Mouse (Mus musculus): ENCODE measurements at regions not wholly inside any gene's neighbourhood (a gene's known extent, or its start where the extent isn't known, plus 50 kb on each side); places are given as distances from the start of the nearest gene placed in this dataset.

DNA sequence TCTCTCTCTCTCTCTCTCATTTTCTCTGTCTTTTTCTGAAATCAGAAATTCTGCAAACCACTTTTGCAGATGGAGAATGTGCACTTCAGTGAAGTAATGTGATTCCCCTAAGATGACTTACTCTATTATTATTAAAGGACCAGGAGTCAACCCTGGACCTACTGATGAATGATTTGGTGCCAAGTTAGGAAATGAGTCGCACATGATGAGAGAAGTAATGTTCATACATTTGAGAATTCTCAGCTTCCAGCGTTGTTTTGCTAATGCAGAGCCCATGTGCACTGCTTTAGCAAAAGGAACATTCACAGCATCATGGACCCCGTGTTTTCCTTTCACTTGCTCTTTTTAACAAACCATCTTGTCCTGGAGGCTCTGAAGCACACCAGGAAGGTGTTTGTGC, 262.4 kb upstream of the Gm12728 start:
- no peaks in the 10 kb centered on the region for H3K79me2 ChIP-seq (ENCODE audit: control insufficient read depth, insufficient read depth, low read length, poor library complexity)
- no peak overlapping the region for H3K4me3 ChIP-seq (ENCODE audit: control insufficient read depth in 1 of 2, insufficient read depth in 1 of 2, low read depth in 2 of 2, low read length in 2 of 2)
- TF ChIP-seq TAL1 (IDR thresholded peaks at IDR 0.05; ENCODE audit: low read length) (no peak), RCOR1 (IDR thresholded peaks at IDR 0.05; ENCODE audit: low read depth, low read length) (no peak), SIN3A (IDR thresholded peaks at IDR 0.05; ENCODE audit: low read length) (no peak), POLR2AphosphoS5 (IDR thresholded peaks at IDR 0.05; ENCODE audit: borderline replicate concordance, low read depth, low read length) (no peak), TBP (IDR thresholded peaks at IDR 0.05; ENCODE audit: low read depth, low read length) (no peak), ZNF384 (IDR thresholded peaks at IDR 0.05; ENCODE audit: low read depth, low read length) (no peak), POLR2AphosphoS2 (IDR thresholded peaks at IDR 0.05; ENCODE audit: low read length) (no peak), KAT2A (conservative IDR thresholded peaks at IDR 0.05; ENCODE audit: low read depth, low read length) (no peak)
- no peak overlapping the region for H3K9ac ChIP-seq (ENCODE audit: control insufficient read depth, low read depth, low read length, poor library complexity, severe bottlenecking)
- H3K36me3 ChIP-seq (ENCODE audit: control insufficient read depth in 1 of 2, insufficient read depth in 2 of 2, low read length in 2 of 2) = no peaks in the 10 kb centered on the region
- no peak for DNase-seq (ENCODE audit: low read depth, low spot score)
- H3K27me3 ChIP-seq (ENCODE audit: control insufficient read depth in 1 of 2, insufficient read depth in 2 of 2, low read length in 2 of 2) = no peaks in the 10 kb centered on the region
- no peak overlapping the region for H3K27ac ChIP-seq (ENCODE audit: control insufficient read depth, low read depth, low read length)
- H3K4me1 ChIP-seq (ENCODE audit: control insufficient read depth in 1 of 2, insufficient read depth in 2 of 2, low read length in 2 of 2) = no peaks in the 10 kb centered on the region
- H3K9me3 ChIP-seq (replicated peaks; ENCODE audit: insufficient read depth, low read length) = no peaks in the 10 kb centered on the region

DNA sequence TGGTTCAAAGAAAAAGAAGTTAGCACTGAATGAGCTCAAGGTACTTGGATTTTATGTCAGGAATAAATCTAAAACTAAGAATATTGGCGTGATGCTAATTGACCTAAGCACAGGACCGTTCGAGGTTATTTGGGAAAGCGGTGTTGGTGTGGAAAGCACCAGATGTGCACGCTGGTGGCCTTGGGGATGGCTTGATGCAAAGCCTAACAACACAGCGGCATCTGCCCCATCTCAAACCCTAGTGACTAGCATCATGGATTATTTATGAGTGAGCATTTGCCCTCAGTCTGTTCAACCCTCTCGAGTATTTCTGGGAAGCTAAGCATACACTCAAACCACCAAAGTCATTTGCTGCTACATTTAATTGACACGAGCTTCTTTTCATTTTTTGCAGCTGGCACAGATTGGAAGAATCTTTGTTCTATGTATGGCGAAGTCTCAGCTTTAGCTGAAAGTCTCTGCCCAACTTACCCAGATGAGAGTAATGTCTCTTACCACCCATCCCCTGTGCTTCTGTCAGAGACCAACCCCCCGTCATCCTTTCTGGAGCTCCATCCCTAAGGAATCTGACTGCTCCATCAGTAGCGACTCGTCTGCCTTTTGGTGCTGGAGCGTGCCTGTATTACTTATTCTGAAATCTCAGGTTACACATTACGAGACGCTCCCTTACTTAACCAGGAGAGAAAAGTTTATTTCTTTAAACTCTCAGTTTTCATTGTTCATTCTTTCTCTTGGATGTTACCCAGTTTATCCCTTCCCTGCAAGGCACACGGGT, 257.8 kb upstream of the Gm12728 start:
- no peaks in the 10 kb centered on the region for H3K4me1 ChIP-seq (ENCODE audit: control insufficient read depth in 1 of 2, insufficient read depth in 2 of 2, low read length in 2 of 2)
- no peaks in the 10 kb centered on the region for H3K36me3 ChIP-seq (ENCODE audit: control insufficient read depth in 1 of 2, insufficient read depth in 2 of 2, low read length in 2 of 2)
- H3K27me3 ChIP-seq (ENCODE audit: control insufficient read depth in 1 of 2, insufficient read depth in 2 of 2, low read length in 2 of 2) = no peaks in the 10 kb centered on the region
- no peak for TF ChIP-seq SMC3 (IDR thresholded peaks at IDR 0.05; ENCODE audit: low read depth, low read length)
- no peak for TF ChIP-seq GABPA (IDR thresholded peaks at IDR 0.05; ENCODE audit: low read depth, low read length)
- TF ChIP-seq NELFE (IDR thresholded peaks at IDR 0.05; ENCODE audit: low read depth, low read length) = no peak
- no peak for TF ChIP-seq CHD2 (IDR thresholded peaks at IDR 0.05; ENCODE audit: low read length)
- H3K27ac ChIP-seq (ENCODE audit: control insufficient read depth, low read depth, low read length) = no peak overlapping the region
- DNase-seq (ENCODE audit: low read depth, low spot score) = no peak
- H3K79me2 ChIP-seq (ENCODE audit: control insufficient read depth, insufficient read depth, low read length, poor library complexity) = no peaks in the 10 kb centered on the region
- H3K4me3 ChIP-seq (ENCODE audit: control insufficient read depth in 1 of 2, insufficient read depth in 1 of 2, low read depth in 2 of 2, low read length in 2 of 2) = no peak overlapping the region
- H3K9ac ChIP-seq (ENCODE audit: control insufficient read depth, low read depth, low read length, poor library complexity, severe bottlenecking) = no peak overlapping the region
- H3K9me3 ChIP-seq (replicated peaks; ENCODE audit: insufficient read depth, low read length) = no peaks in the 10 kb centered on the region

DNA sequence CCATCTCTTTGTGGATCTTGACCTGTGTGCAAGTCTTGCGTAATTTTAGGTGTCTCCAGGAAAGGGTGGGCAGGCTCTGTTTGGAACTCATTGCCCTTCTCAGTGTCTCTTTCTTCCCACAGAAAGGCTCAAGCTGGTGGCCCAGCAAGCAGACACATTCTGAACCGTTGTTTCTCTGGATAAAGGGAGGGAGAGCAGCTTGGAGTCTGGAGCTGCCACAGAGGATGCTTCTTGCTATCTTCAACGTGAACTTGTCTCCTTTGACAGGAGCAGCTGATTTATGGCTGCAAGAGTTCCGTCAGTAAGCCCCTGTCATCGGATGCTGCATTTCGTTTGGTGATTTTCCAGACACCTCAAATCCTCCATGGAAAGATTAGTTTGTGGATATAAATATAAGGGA, 254.2 kb upstream of the Gm12728 start:
- H3K9me3 ChIP-seq (replicated peaks; ENCODE audit: insufficient read depth, low read length) = no peaks in the 10 kb centered on the region
- H3K9ac ChIP-seq (ENCODE audit: control insufficient read depth, low read depth, low read length, poor library complexity, severe bottlenecking) = no peak overlapping the region
- no peak for TF ChIP-seq ZC3H11A (IDR thresholded peaks at IDR 0.05; ENCODE audit: low read depth, low read length)
- TF ChIP-seq MAZ (IDR thresholded peaks at IDR 0.05; ENCODE audit: low read depth, low read length) = no peak
- no peak for TF ChIP-seq TBP (IDR thresholded peaks at IDR 0.05; ENCODE audit: low read depth, low read length)
- TF ChIP-seq NRF1 (IDR thresholded peaks at IDR 0.05; ENCODE audit: insufficient read depth, low read depth, low read length, poor library complexity, severe bottlenecking) = no peak
- TF ChIP-seq RAD21 (IDR thresholded peaks at IDR 0.05; ENCODE audit: low read depth, low read length) = no peak
- no peak for TF ChIP-seq RCOR1 (IDR thresholded peaks at IDR 0.05; ENCODE audit: low read depth, low read length)
- no peak for TF ChIP-seq CTCF (IDR thresholded peaks at IDR 0.05 in 2 of 3, conservative IDR thresholded peaks at IDR 0.05 in 1 of 3; ENCODE audit: control insufficient read depth in 1 of 3, insufficient read depth in 1 of 3, low read depth in 2 of 3, low read length in 3 of 3, poor library complexity in 1 of 3, severe bottlenecking in 1 of 3)
- no peak for TF ChIP-seq TCF12 (IDR thresholded peaks at IDR 0.05; ENCODE audit: low read depth, low read length)
- no peak for TF ChIP-seq USF2 (IDR thresholded peaks at IDR 0.05; ENCODE audit: borderline replicate concordance in 1 of 2, insufficient read depth in 1 of 2, low read depth in 1 of 2, low read length in 2 of 2)
- no peak for TF ChIP-seq MAFK (IDR thresholded peaks at IDR 0.05; ENCODE audit: borderline replicate concordance, low read depth, low read length)
- no peak for DNase-seq (ENCODE audit: low read depth, low spot score)
- no peaks in the 10 kb centered on the region for H3K79me2 ChIP-seq (ENCODE audit: control insufficient read depth, insufficient read depth, low read length, poor library complexity)
- no peaks in the 10 kb centered on the region for H3K36me3 ChIP-seq (ENCODE audit: control insufficient read depth in 1 of 2, insufficient read depth in 2 of 2, low read length in 2 of 2)
- H3K4me1 ChIP-seq (ENCODE audit: control insufficient read depth in 1 of 2, insufficient read depth in 2 of 2, low read length in 2 of 2) = no peaks in the 10 kb centered on the region
- no peak overlapping the region for H3K27ac ChIP-seq (ENCODE audit: control insufficient read depth, low read depth, low read length)
- no peak overlapping the region for H3K4me3 ChIP-seq (ENCODE audit: control insufficient read depth in 1 of 2, insufficient read depth in 1 of 2, low read depth in 2 of 2, low read length in 2 of 2)
- H3K27me3 ChIP-seq (ENCODE audit: control insufficient read depth in 1 of 2, insufficient read depth in 2 of 2, low read length in 2 of 2) = no peaks in the 10 kb centered on the region
